Mouse (Mus musculus): ENCODE measurements around the gene Rhoh. TPM values are rescaled to one million over a fixed set of nuclear protein-coding genes. Genes with fewer than 3 reads are reported as not detected.

The Rhoh gene
- total RNA-seq, 2 experiments from 2014 or later: 0.23 to 0.54 TPM

DNA sequence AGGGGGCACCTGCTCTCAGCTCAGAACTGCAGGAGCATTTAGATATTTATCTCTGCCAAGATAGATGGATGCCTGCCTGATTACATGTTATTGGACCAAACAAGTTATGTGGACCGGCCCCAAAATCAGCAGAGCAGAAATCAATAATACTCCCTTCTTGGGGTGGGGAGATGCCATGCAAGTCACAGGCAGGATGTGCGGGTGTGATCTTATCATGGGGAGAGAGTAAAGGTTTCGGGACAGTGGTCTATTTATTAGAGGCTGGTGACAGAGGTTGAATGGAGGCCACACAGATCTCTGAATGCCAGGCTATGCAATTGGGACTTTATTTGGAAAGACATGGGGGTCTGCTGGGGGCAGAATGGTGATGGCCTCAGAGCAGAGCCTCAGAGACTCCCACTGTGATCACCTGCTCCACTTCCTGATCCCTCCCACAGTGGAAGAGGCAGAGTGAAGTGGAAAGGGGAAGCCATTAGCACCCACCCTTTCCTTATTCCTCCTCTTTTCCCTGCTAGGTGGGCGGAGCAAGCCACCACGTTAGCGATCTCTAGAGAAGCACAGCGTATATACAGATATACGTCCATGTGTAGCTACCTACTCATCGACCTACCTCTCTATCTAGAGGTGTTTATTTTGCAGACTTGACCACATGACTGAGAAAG, 60.6 kb downstream of the Rhoh start:
- no peak for DNase-seq (ENCODE audit: low spot score in 2 of 2)

DNA sequence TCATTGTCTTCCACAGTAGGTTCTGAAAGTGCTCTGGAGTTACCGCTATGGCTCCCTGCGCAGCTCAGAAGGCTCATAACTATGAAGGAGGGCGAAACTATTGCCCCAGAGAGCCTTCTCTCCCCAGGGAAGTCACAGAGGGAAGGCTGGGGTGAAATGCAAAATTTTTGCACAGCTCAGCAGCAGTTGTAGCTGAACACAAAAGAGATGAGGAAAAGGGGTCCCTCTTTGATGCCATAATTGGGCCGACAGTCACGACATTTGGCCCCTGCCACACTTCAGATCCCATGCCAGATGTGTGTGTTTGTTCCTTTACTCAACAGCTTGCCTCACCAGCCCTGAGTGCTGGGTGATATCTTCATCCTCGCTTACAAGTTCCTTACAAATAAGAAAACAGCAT, 65.7 kb downstream of the Rhoh start:
- no peak for DNase-seq (ENCODE audit: low spot score in 2 of 2)

DNA sequence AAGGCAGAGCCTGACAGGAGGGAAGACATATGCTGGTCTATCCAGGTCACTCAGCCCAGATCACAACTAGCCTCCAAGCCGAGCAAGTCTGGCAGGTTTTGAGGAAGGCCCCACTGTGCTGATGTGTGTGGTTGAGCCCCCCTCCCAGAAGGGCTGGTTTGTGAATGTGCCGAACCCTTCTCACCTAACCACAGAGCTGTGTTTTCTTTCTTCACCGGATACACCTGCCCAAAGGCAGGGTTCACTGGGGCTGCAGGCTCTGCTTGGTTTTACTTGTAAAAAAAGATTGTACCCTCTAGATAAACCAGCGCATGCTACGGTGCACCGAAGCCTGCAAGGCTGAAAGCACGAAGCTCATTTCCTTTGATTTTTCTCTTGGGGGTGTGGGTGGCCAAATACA, 68.1 kb downstream of the Rhoh start:
- DNase-seq (ENCODE audit: low spot score in 2 of 2): no peak

DNA sequence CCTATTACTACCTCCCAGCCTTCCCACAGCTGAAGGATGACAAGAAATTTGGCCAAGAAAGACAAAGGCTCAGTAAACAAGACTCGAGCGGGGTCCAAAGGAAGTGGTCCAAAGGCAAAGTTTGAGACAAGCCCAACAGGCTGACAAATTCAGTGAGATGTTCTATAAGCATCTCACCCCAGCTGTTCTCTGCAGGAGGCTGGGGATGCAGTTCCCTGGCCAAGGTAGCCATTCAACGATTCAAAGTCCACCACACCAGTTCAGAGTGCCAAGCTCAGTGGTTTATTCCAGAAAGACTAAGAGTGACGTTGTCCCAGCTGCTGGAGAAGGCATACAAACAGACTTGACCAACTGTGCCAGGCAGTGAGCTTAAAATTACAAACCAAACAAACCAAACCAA, 69.2 kb downstream of the Rhoh start:
- no peak for DNase-seq (ENCODE audit: low spot score in 2 of 2)

DNA sequence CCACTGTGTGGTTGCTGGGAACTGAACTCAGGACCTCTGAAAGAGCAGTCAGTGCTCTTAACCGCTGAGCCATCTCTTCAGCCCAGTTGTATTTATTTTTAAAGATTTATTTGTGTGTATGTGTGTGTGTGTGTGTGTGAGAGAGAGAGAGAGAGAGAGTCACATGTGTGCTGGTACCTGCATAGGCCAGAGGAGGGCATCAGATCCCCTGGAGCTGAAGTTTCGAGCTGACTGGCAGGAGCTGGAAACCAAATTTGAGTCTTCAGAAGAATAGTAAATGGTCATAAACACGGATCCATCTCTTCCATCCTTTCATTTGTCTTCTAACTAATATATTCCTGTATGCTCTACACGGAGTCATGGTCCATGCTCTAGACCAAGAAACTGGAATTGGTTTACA, 72.2 kb downstream of the Rhoh start:
- no peak for DNase-seq (ENCODE audit: low spot score in 2 of 2)

DNA sequence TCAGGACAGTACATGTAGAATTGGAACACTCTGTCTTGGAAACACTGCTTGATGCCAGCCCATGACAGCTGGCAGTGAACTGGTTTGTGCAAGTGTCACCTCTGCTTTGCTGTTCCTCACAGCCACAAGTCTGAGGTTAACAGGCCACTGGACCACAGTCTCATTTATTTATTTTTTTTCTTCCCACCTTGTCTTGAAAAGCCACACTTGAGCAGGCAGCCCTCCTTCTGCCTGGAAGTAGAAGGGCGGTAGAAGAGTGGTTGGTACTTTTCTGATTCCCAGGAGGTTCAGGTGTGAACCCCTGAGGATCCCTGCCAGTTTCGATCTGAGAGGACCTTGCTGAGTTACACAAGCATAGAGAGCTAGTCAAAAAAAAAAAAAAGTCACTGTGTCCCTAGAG, 72.8 kb downstream of the Rhoh start:
- DNase-seq (ENCODE audit: low spot score in 2 of 2): no peak

DNA sequence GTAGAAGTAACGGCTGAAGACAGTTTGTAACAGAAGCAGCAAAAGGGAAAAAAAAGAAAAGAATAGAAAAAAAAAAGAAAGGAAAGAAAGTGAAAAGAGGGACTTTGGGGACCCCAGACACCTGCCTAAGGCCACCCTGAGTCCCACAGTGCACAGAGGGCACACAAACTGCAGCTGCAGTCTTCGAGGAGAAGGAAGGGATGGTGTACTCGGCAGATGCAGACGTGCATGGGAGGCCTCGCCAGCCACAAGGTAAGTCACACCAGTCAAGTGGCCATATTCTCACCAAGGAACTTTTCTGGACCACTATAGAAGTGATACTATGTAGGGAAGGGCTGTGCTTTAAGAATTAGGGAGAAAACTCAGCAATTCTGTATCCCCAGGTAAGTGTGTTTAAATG, 73.8 kb downstream of the Rhoh start, which contains the start of gene Chrna9:
Gene Chrna9 (plus strand): TSS at position 139 of the 400 bp plus-strand sequence.
- no peak for DNase-seq (ENCODE audit: low spot score in 2 of 2)

DNA sequence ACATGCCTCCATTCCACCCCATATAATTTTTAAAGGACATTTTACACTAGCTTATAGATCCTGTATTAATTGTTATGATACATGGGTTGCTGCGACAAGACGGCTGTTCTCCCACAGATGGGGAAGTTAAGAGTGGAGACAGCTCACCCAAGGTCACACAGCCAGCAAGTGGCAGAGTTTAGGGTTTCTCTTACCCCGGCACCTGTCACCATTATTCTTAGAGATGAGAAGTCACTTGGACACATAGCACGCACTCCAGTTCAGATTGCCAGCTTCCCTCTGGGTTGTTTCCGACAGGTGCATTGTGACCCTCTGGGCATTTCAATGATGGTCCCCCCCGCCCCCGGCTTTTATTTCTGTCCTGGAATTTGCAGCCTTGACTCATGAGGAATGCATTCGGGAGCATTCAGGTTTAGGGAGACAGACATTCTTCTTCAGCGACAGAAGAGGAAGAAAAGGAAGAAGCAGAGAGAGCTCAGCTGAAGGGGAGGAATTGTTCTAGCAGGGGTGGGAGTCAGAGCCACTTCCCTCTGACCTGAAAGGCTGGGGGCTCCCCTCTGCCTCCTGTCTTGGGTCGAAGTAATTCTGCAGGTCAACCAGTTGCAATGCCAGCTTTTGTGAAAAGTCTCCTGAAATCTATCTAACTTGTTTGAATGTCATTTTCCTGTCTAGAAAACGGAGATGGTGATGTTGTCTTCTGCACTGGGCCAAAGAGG, 76.2 kb downstream of the Rhoh start:
- peak in 1 of 2 experiments; percentile 10 for DNase-seq (ENCODE audit: low spot score in 2 of 2)

DNA sequence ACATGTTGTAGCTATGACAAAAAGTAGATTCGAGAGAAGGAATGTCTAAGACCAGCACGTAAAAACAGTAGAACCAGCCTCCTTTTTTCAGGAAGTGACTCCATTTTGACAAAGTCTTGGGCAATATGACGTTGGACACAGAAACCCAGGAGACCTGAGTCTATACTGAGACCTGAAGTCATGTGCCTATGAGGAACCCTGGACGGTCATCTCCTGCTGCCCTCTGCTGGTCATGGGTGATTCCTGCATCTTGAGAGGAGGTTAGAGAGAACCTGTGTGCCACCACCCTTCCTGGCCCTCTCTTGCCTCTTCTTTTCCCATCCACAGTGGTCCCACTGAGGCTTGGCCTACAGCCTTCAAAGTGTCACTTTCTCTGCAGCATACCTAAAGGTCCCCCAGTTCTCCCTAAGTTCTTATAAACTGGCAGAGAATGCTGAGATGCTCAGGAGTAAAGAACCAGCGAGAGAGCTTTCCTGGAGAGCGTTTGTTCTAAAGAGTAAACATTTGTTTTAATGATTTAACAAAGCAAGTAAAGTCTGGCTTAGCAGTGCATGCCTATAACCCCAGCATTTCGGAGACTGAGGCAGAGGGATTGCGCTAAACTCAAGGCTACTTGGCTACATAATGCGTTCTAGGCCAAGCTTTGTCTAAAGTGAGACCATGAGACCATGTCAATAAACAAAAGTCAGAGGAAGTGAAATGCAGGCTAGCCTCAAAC, 77.1 kb downstream of the Rhoh start:
- peak; percentile 80 to 81 for DNase-seq (ENCODE audit: low spot score in 2 of 2)

DNA sequence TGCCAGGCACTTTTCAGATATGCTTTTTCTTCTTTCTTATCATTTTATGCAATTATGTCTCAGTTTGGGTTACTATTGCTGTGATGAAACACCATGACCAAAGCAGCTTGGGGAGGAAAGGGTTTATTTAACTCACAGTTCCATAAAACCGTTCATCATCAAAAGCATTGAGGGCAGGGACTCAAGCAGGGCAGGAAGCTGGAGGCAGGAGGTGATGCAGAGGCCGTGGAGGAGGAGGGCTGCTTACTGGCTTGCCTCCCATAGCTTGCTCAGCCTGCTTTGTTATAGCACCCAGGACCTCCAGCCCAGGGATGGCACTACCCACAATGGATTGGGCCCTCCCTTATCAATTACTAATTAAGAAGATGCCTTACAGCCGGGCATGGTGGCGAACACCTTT, 80.1 kb downstream of the Rhoh start:
- DNase-seq (ENCODE audit: low spot score in 2 of 2): no peak

Other genes with a start within 250 kb of the Rhoh start
- 10 to 100 TPM; 77.6 to 85.9 TPM for gene Pds5a, start 162.9 kb upstream of the Rhoh start, total RNA-seq (2021)
- 10 to 100 TPM in 1 of 2 experiments, 1 to 10 TPM in 1; 8.1 to 12.0 TPM for gene N4bp2, start 97.7 kb upstream of the Rhoh start, total RNA-seq (2021)
- gene Chrna9, start 73.7 kb downstream of the Rhoh start, total RNA-seq (2021): under 1 TPM; 0.46 to 0.80 TPM
- gene 9130230L23Rik, start 143.1 kb downstream of the Rhoh start, total RNA-seq (2021): under 1 TPM in 1 of 2 experiments, not detected in 1; 0.60 TPM